Mouse (Mus musculus): Measurements from ENCODE around the gene Lbh.

Gene Lbh

DNA sequence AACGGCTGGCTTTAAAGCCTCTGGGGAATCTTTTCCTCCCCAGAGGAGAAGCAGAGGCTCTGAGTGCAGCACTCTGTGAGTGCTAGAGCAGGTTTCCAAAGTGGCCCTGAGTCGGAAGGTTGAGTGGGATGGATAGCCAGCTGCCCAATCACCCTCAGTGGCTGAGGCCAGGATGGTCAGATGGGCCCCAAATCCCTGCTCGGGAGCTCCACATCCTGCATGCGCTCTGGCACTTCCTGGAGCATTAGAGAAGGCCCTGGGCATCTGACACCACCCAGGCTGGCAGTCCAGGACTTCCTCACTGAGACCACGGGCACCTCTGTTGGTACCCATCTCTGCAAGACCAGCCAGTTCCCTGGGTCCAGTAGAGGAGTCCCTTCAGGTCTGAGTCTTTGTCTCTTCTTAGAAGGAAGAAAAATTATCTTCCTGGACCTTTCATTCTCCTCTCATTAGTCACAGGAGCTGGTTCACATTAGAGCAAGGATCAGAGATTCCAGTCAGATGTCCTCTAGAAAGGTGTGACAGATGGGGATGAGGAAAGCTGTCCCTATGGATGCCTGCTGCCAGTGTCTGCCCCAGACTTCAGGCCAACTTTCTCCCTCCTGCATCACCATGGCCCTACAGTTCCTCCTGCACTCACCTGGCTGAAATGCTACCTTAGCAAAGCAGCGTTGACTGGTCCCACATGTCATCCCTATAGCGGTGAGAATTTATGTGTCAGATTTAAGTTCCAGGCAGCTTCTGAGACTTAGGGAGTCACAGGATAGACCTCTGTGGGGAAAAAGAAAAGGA is 8.8 kb upstream of the Lbh start:
- intact Hi-C loops (cut with DNase I) = no loop called here

DNA sequence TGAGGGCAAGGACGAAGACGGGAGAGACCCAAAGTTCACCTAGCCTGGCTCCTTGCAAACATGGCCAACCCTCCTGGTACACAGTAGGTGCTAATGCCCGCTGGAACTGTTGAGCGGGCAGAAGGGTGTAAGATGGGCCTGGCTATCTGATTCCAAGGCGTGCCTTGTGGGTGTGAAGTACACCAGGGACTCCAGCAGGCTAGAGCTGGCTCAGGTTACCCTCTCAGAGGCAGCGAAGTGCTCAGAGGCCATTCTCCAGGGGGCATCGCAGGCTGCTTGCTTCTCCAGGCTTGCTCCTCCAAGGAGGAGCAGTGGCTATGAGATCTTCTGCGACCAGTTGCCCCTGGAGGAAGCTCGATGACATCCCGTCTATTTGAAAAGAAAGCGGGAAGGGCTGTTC is 6.8 kb upstream of the Lbh start:
- intact Hi-C loops (cut with DNase I) = loop anchor here (10.0 kb wide), 1 partner anchor 284 kb away; no protein-coding TSS in a partner anchor

DNA sequence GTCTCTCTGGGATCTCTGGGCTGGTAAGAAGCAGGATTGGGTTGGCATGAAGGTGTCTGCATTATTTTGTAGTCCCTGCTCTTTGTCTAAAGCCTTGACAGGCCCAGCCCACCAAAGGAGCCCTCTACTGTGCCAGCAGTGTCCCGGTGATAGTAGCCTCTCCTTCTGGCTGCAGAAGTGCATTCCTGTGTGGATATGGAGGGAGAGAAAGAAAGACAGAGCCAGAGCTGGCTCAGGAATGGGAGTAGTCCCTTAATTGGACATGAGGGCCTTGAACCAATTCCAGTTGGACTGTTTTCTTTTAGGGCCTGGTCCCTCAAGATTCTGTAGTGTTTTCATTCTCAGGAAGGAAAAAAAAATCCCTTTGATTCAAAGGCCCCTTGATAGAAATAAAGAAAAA is 6.4 kb upstream of the Lbh start:
- intact Hi-C loops (cut with DNase I) = loop anchor here (10.0 kb wide), 1 partner anchor 283 kb away; no protein-coding TSS in a partner anchor

DNA sequence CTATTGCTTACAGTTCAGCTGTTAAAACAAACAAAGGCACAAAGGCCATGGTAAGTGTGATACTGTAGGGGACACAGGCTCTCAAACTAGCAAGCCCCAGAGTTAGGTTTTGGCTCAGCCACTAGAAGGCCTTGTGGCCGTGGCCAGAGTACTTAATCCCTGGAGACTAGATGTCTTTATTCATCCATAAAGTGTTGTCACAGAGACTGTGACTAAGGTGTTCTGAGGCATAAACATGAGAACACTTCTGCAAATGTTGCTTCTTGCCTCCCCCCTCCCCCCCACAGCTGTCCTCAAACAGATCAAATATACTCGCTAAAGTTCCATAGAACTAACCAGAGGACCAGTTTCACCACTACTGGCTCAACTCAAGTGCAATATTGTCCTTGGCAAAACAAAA is 4.0 kb upstream of the Lbh start:
- intact Hi-C loops (cut with DNase I) = loop anchor here (10.0 kb wide), 1 partner anchor 281 kb away; no protein-coding TSS in a partner anchor

DNA sequence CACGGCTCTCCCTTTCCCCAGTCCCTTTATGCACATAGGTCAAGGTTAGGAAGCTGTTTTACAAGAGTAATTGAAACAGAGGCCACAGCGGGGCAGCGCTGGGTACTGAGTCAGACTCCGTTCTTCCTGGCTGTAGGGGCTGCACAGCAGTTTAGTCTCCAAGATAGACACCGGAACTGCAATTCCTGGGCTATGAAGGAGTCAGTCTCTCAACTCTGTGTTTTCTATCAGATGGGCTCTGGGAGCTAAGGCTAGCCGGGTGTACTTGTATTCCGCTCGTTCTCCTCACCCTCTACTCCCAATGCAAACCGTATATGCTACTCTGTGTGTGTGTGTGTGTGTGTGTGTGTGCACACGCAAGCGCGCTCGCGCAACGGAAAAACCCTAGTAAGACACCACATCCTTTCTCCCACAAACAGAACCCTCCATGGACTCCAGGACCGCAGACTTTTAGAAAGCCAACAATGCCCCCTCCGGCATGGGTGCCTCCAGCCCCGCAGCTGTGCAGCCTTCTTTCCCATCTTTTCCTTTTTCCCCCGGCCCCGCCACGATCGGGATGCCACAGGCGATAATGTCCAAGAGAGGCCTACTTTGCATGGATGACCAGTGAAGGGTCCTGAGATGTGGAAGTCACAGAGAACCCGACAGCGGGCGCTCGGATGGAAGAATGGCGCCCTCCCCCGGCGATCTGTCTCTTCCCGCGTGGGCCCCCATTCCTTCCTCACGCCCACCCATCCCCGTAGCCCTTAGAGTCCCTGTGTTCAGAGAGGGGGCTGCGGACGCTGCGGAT is 669 bp upstream of the Lbh start:
- intact Hi-C loops (cut with DNase I) = loop anchor here (5.0 to 10.0 kb wide), 2 partner anchors 90 to 277 kb away; no protein-coding TSS in a partner anchor

DNA sequence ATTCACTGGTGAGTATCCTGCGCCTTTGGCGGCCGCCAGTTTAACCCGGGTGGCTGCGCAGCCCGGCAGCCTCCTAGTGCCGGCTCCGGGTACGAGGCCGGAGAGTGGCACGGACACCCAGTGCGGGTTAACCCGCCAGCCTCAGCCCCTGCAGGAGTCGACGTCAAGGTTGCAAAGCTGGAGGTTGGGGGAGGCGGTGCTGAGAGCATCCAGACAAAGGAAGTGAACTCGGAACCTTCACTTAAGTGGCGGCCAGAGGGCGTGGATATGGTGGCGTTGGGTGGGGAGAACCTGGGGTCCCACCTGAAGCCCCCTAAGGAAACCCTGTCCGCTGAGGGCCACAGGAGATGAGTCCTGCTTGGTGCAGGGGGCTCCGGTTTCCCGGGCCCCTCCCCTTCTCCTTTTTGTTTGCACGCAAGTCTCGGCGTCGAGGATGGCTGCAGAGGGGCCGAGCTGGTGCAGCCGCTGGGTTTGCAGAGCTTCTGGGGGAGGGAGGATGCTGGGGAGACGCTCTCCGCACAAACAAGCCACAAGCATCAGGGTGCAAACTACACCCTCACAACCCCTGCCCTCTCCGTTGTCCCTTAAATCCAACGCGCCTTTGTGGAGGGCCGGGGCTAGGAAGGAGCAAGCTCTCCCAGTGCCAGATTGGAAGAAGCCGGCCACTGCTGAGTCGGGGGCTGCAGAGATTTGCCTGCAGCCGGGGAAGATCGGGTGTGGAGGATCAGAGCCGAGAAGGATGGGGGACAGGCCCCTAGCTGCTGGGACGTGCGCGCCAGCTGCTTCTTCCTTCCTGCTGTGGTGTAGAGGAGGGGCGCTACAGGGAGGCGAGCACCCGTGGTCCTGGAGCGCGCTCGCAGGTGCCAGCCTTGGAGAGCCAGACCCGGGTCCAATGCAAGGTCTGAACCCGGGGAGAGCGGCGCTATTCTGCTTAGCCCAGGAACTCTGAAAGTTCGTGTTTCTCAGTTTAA is 751 bp downstream of the Lbh start:
- intact Hi-C loops (cut with DNase I) = loop anchor here (5.0 to 10.0 kb wide), 2 partner anchors 88 to 276 kb away; no protein-coding TSS in a partner anchor

DNA sequence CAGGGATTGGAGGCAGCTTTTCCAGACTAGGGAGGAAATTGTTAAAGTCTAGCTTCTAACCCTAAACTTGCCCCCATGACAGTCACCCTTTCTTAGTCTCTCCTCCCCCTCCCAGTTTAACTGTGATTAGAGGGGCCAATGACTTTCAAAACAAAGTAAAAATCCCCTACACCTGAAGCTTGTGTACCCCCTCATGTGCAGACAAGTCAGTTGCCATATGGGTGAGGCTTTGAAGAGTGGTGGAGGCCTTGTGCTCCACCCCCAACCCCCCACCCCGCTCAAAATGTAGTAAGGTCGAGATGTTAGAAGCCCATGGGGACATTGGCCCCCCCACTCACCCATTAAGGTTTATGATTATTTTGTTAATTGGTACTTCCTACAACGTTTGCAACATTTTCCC is 1.5 kb downstream of the Lbh start:
- intact Hi-C loops (cut with DNase I) = loop anchor here (5.0 to 10.0 kb wide), 2 partner anchors 88 to 275 kb away; no protein-coding TSS in a partner anchor

DNA sequence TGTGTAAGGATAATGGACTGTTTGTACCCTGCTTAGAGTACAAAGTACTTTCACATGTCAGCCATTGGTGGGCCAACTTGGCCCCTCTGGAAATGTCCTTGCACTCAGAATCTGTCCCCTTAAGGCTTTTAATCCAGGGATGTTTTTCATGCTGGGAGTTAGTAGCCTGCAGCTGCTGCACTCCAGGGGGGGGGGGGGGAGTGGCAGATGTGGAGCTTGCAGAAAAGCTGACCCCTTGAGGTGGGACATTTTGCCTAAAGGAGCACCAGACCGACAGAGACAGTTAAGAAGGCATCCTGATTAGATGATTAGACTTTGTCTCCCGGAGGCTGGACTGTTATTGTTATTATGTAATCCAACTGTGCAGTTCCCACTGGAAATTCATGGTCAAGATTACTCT is 2.3 kb downstream of the Lbh start:
- intact Hi-C loops (cut with DNase I) = no loop called here

DNA sequence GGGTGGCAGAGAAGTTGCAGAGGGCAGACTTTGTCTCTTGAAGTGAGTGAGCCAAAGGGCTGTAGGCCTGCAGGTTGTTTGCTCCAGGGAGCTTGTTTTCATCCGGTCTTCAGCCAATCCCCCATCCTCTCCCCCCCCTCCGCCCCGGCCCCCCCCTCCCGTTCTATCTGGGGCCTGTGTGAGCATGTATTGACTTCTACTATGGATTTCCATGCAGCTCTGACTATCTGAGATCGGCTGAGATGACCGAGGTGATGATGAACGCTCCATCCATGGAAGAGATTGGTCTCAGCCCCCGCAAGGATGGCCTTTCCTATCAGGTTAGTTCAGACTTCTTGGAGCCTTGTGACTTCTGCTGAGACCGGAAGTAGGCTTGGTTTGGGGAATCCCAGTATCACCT is 2.9 kb downstream of the Lbh start:
- intact Hi-C loops (cut with DNase I) = no loop called here

DNA sequence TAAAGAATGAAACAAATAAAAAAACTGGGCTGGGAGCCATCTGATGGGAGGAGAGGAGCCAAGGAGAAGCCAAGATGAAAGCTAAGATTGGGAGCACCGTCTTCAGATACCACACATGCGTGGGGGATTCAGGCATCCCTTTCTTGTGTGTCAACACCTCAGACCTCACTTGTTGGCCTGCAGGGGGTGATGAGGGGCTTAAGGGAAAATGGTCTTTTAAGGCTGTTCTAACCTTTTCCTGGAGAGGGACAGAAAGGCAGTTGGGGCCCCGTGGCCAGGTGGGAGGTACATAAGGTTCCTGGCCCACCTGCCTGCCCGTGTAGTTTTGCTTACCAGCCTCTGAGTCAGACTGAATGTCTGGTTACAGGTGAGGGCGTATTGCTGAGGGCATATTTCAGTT is 4.1 kb downstream of the Lbh start:
- intact Hi-C loops (cut with DNase I) = no loop called here

DNA sequence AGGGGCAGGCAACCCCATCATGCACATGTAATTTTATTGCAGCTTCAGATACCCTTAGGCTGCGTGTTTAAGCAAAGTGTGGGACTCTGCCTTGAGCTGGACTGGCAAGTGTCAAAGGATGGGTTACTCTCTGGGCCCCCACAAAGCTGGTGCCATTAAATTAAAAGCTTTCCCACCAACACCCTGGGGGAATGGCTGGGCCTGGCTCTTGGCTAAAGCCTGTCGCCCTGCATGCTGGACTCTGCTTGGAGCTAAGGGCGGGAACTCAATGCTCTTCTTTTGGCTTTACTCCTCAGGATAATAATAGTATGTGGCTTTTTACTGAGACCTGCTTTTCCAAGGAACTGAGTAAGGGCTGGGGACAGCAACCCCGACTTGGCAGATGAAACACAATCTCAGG is 5.2 kb downstream of the Lbh start:
- intact Hi-C loops (cut with DNase I) = no loop called here

DNA sequence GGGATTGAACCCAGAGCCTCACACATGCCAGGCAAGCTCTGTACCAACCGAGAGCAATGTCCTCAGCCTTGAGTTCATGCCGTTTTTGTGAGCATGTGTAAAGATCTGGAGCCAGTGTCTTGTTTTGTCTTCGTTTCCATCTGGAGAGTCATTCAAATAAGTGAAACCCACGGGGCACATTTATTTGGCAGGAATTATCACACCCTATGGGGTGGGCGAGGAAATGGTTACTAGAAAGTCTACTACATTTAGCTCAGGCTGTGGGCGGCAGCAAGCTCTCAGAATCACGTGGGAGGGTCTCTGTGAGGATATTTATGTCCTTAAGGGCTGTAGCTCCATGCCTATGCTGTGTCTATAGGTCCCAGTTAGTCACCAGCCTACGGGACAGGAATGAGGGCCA is 6.2 kb downstream of the Lbh start:
- intact Hi-C loops (cut with DNase I) = no loop called here

DNA sequence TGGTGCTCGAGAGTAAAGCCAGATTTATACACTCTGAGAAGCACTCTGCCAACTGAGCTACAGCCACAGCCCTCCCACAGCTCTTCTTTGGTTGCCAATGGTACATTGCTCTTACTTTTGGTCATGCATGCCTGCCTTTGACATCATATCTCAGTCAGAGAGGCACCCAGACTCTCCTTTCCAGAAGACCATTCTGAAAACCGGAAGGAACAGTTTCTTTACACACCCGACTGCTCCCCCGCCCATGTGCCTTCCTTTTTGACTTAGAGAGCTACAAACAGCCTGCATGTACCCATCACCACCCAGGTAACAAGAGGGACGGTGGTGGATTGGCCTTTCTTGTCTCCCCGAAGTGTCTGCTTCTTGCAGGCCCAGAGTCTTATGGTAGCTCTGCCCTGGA is 7.0 kb downstream of the Lbh start:
- intact Hi-C loops (cut with DNase I) = no loop called here

DNA sequence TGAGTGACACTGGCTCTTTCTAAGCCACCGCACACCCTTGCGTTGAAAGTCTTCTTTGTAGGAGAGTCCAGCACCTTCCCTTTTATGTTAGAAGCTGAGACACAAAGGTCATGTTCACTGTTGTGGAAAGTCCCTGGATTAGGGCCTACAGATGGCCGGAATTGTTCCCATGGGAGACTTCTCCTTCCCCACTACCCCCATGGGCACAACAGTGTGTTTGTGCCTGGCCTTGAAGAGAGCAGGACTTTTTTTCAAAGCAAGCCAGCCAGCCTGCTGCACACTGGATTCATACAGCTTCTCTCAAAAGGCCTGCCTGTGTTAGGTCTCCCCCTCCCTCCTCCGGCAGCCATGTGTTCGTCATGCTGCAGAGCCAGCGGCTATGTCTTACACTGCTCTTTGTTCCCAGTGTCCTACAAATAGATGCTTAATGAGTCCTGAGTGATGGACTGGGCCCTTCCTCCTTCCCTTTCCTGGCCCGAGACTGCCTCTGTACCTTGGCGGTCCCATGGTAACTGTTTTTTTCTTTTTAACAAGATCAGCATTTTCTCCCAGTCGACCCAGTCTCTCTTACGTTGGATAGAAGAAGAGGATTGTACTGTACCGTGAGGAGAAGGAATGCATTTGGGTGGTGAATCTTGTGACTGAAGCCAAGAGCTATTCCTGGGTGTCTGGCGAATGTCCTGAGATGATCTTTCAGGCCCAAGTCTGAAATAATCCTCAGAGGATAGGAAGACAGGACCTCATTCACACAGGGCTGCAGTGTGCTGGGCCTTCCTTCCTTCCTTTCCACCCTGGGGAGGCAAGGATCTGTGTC is 7.9 kb downstream of the Lbh start:
- intact Hi-C loops (cut with DNase I) = no loop called here

DNA sequence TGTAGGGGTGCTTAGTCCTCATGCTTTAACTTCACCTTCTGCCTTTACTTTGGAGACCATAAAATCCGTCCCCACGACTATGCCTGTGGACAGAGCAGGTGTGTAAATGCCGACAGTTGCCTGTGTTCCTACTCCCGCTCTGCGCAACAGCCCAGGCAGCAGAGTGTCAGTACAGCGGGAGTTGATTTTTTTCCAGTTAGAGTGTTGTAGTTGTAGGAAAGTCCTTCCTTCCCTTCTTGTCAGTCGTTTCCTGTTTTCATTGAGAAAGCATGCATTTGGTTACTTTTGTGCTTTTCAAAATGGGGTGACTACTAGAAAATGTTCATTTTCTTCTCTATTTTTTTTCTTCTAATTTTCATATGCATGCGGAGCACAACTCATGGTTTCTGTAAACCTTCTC is 8.9 kb downstream of the Lbh start:
- intact Hi-C loops (cut with DNase I) = no loop called here

DNA sequence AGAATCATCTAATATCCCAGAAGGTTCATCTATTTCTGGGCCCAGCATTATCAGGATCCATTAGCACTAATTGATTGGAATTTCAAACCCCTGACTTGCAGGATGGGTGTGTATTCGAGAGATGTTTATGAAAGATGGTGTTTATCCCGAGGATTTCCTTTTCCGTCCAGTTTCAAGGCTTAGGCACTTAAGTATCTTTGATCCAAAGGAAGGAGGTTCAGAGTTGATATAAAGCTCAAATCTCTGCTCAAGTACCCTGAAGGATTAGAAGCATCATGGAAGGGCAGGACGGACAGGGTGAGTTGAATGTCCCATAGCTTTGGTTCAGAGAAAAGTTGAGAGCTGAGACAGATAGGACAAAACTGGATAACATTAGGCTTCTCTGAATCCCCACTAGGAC is 15.0 kb downstream of the Lbh start:
- intact Hi-C loops (cut with DNase I) = no loop called here

DNA sequence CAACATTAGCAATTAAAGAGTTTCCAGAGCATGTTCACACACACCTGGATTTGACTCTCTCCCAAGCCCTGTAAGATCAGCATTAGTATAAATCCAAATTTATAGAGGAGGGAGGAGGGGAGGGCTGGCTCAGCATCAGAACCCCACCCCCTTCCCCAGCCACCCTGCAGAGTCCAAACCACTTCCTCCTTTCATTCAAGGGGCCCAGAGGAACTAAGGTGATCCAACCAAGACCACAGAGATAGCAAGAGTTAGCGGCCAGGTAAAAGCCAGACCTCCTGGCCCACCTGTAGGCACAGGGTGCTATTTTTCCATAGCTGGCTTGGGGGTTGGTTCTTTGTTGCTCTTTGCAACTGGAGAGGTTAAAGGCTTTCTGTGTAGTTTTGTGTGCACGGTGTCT is 16.0 kb downstream of the Lbh start:
- intact Hi-C loops (cut with DNase I) = no loop called here

DNA sequence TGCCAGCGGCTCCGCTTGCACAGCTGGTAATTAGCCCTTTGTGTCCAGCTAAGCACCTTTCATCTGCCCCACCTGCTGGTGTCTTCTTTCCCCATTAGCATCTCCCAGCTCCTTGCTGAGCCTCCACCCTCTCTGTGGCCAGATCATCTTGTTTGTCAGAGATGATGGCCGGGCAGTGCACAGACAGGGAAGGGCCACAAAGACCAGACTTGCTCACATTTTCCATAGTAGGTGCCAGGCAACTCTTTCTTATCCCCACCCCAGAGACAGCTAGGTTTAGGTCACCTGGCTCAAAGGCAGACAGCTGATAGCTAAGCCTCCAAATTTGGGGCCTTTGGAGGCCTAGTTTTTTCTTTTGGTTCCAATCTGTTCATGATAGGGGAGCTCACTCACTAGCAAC is 16.5 kb downstream of the Lbh start:
- intact Hi-C loops (cut with DNase I) = no loop called here

DNA sequence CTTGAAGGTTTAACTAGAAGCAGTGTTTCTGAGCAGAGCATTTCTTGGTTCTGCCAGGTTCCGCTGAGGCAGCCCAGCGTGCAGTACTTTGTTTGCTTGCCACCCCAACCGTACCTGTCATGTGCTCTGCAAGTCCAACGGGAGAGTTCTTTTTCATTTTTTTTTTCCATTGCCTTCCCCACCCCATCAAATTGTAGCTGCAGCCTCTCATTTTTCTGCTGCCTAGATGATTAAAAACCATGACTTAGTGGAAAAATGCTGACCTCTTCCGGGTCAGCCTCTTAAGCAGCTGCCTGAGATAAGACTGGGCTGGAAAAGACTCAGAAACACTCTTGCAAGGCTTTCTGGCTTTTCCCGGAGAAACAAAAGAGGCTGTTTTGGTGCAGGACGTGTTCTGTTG is 17.8 kb downstream of the Lbh start:
- intact Hi-C loops (cut with DNase I) = no loop called here

DNA sequence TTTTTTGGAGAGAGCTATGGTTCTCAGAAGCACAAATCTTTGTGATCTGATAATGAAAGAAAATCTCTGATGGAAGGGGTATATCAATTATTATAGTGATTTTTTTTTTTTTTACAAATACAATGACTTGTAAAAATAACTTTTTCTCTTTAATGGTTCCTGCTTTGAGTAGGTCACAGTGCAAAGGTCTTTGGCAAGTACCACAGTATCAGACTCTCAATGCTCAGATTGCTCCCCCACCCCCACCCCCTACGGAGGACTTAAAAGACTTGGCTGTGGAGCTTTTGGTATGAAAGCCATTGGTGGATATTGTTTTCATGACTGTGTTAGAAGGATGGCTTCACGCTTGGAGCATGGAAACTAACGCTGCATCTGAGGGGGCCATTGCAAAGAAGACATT is 18.2 kb downstream of the Lbh start:
- intact Hi-C loops (cut with DNase I) = no loop called here

Measured in adrenal gland (tissue).